Mouse (Mus musculus) right cerebral cortex, postnatal 25 days (tissue): ENCODE measurements around the gene Cnot3.
"Not testable (repeated sequence)": the region's sequence is repeated elsewhere in the genome, so short reads cannot be mapped to it uniquely, and the experiment has no call there.

ENCODE experiments used
- DNase-seq: peaks from one replicate; pipeline ENCODE4 v3.0.0; 2022

Cnot3 gene

DNA sequence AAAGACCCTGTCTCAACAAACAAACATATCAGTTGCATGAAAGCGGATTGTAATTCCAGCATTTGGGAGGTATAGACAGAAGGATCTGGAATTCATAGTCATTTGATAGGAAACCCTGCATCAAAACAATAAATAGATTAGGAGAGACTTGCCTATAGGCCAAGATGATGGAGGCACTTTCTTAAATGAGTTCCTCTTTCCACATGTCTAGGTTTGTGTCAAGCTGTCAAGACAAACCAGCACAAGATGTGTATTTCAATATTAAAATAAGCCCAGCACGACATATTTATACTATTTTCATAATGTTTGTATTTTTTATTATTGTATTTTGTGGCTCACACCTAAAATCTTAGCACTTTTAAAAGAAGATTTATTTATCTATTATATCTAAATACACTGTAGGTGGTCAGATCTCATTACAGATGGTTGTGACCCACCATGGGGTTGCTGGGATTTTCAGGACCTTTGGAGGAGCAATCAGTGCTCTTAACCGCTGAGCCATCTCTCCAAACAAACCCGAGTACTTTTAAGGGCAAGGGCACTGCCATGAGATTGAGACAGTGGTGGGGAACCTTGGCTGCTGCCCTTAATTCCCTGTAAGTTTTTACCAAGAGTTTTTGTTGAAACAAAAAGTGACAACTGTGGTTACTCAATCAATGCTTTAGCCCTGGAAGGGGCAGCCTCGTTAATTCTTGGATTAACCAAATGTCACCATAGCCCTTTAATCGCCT is 58.2 kb downstream of the Cnot3 start:
- no peak for DNase-seq

DNA sequence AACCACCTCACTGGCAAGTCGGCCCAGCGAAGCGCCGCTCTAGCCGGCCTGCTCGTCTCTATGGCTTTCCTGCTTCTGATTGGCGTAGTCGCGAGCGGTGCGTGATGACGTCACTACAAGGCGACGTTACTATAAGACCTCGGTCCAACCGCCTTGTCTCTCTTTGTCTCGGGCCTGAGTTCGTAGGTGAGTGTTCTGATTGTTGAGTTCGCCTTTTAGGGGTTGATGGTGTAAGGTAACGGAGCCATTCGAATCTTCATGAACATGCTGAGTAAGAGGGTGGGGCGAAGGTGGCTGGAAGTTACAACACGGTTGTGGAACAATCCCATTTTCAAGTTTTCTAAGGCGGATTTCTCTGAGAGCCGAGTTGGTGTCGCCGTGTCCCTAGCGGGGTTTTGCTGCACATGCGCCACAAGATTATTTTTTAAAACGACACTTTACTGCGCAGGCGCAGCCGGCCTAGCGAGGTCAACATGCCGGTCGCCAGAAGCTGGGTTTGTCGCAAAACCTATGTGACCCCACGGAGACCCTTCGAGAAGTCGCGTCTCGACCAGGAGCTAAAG is 58.9 kb downstream of the Cnot3 start, which contains the start of gene Rps9:
Gene Rps9 (plus strand): TSS at position 115 of the 563 bp plus-strand sequence.
- peak; percentile 96 for DNase-seq

DNA sequence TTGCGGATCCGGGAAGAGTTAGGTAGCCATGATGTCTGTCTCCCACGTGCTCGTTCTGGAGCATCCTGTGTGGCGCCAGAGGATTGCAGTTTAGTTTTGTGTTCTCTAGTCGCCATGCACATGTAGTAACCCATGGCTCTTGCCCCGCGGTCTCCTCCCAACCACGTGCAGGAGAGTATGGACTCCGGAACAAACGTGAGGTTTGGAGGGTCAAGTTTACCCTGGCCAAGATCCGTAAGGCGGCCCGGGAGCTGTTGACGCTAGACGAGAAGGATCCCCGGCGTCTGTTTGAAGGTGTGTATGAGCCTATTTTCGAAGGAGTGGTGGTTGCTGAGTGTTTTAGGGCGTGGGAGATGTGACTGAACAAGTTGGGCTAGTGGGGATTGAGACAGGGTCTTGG is 59.4 kb downstream of the Cnot3 start:
- DNase-seq = no peak

- not testable (repeated sequence) for DNase-seq
These were observed 60.4 kb downstream of the Cnot3 start for GRCm38 (mm10) chr7:3705461-3705860.

- no peak for DNase-seq
These were observed 60.8 kb downstream of the Cnot3 start for GRCm38 (mm10) chr7:3705911-3706310.

GRCm38 (mm10) chr7:3706343-3706934 is 61.4 kb downstream of the Cnot3 start:
- DNase-seq = no peak

- no peak for DNase-seq
These were observed 62.0 kb downstream of the Cnot3 start for GRCm38 (mm10) chr7:3707027-3707426.

DNA sequence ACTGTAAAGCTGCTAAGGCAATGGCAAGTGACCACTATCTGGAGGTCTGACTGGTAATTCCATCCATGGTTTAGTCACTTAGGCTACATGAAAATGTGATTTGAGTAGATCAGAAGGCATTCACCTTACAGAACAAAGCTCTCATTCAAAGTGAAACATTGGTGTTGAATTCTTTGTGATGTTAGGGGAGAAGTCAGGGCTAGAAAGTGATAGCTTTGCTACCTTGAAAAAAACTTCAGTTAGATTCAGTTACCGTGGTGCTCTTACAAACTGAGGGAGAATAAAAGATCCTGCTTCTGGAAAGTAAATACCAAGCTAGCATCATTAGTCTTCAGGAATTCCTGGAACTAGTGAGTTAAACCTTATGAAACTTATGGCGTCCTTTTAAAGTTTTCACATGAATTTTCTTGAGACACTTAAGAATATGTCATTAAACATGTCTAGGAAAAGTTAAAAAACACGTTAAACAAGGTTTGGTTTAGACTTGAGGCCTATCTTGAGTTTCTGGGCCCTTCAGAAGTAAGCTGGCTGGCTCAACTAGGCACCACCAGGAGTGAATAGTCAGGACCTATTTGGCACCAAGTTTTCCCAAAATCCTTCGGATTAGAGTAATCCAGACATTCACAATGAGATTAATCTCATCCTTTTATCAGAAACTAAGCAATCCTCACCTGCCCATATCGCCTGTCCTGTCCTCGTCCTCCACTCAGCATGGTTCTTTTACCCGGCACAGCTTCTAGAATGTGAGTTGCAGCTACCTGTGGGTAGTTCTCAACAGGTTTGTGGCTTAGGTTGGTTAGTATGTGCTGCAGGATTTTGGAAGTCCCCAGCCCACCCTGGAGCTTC is 62.7 kb downstream of the Cnot3 start:
- DNase-seq = no peak

GRCm38 (mm10) chr7:3708447-3708980 is 63.4 kb downstream of the Cnot3 start:
- DNase-seq = not testable (repeated sequence)

DNA sequence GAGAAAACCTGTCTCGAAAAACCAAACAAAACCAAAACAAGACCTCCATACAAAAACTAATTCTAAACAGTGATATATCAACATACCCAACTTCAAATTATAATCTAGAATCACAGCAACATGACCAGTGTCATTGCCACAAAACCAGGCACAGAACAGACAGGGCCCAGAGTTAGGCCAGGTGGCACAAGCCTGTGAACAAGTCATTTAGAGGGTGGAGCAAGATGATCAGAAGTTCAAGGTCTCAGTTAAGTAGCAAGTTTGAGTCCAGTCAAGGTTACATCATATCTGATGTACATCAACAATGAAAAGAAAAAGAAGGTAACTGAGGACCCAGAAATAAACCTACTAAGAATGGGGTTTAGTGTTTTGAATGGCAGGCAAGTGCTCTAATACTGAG is 63.9 kb downstream of the Cnot3 start:
- no peak for DNase-seq
